Mouse (Mus musculus) small intestine, adult 2 months (tissue): ENCODE data around the gene Vcl. TPM values are rescaled to one million over a fixed set of nuclear protein-coding genes. Genes with fewer than 3 reads are reported as not detected.
A peak's percentile ranks its signal among the peaks of the same experiment; 100 is the strongest.

Experiments
- H3K27ac ChIP-seq: fragments of 200-500 bp; 2 replicates; pipeline ENCODE4 v1.5.1; 2012; ENCODE audit warnings: low read depth, low read length, control low read depth, inconsistent platforms; ENCODE audit not compliant: insufficient read depth
- H3K27me3 ChIP-seq: fragments of 200-500 bp; 2 replicates; pipeline ENCODE4 v1.6.1; 2012; ENCODE audit warnings: mild to moderate bottlenecking, moderate library complexity, low read length, inconsistent platforms; ENCODE audit not compliant: control insufficient read depth, insufficient read depth
- H3K36me3 ChIP-seq: fragments of 200-500 bp; 2 replicates; pipeline ENCODE4 v1.6.1; 2012; ENCODE audit warnings: mild to moderate bottlenecking, low read length, control low read depth, inconsistent platforms; ENCODE audit not compliant: control insufficient read depth, insufficient read depth
- H3K4me1 ChIP-seq: fragments of 200-500 bp; 2 replicates; pipeline ENCODE4 v1.6.1; 2012; ENCODE audit warnings: low read length, inconsistent platforms, mixed read lengths; ENCODE audit not compliant: control insufficient read depth, insufficient read depth, insufficient read length
- H3K4me3 ChIP-seq: fragments of 200-500 bp; 2 replicates; pipeline ENCODE4 v1.5.1; 2012; ENCODE audit warnings: low read depth, mild to moderate bottlenecking, control low read depth, inconsistent platforms, low read length, moderate library complexity
- CTCF ChIP-seq: fragments of 200-500 bp; IDR thresholded peaks from 2 replicates; pipeline ENCODE4 v1.5.1; 2012; ENCODE audit warnings: low read depth, mild to moderate bottlenecking, control low read depth, inconsistent platforms, low read length, moderate library complexity, mixed read lengths; ENCODE audit not compliant: insufficient replicate concordance, insufficient read length; ENCODE audit errors: extremely low read depth
- POLR2A ChIP-seq: fragments of 200-500 bp; IDR thresholded peaks from 2 replicates; pipeline ENCODE4 v1.6.1; 2012; ENCODE audit warnings: low read depth, mild to moderate bottlenecking, control low read depth, inconsistent platforms, low read length, moderate library complexity
- WGBS: fragments of 180-500 bp; shearing (Covaris S2); methylation state at CpG from one replicate; pipeline ENCODE4 v1.1.7; 2018; 5-methylcytosine and 5-hydroxymethylcytosine counted together
- polyA plus RNA-seq: library from polyadenylated mRNA; depleted of rRNA; stranded (reverse); fragments of >200 nt; gene quantifications from 2 replicates; pipeline ENCODE4 v1.2.3, GENCODE M21; 2012; rRNA removed

Vcl gene
- polyA plus RNA-seq: 10.7 and 18.5 TPM in 2 replicates

DNA sequence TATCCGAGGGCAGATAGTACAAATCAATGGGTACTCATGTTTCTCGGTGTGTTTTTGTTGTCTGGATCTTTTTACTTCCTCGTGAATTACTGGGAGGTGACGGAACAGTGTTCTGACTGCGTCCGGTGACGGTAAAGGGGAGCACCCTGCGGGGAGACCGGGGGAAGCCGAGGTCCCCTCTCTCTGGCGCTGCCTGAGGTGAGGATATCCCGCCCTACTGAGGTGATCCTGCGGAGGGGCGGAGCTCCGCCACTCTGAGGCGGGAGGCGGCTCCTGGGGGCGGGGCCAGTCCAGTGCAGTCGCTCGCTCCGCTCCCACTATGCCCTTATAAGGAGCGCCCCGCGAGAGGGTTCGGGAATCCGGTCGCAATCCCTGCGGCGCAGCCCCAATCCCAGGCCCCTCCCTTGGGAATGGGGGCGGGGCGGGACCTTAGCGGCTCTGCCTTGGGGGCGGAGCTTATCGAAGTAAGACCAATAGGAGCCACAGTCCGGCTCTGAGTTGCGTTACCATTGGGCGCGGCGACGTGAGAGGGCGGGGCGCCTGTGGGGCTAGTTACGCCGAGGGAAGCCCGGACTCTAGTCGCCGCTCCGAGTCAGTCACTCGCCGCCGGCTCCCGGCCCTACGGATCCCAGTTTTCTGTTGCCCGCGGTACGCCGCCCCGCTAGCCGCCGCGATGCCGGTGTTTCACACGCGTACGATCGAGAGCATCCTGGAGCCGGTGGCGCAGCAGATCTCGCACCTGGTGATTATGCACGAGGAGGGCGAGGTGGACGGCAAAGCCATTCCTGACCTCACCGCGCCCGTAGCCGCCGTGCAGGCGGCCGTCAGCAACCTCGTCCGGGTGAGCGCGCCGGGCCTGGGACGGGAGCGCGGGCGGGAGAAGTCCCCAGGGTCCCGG is at the start of gene Vcl:
Gene Vcl (plus strand): TSS at position 551 of the 898 bp plus-strand sequence.
- Histone ChIP-seq H3K4me3 (peak within 1 kb of the TSS; percentile 86), H3K36me3 (no peaks in the 10 kb centered on the region), H3K27me3 (no peaks in the 10 kb centered on the region), H3K27ac (peak within 1 kb of the TSS; percentile 93), H3K4me1 (peaks cover 8% of the 10 kb centered on the region; the same call in 1 of the 2 replicates)
- TF ChIP-seq POLR2A (peak; percentile 99), CTCF (no peak)
- WGBS: under 1% methylated on average over 89 of the region's 89 CpGs

GRCm38 (mm10) chr14:20884691-20885090 is 44.5 kb upstream of the Vcl start:
- no peaks in the 10 kb centered on the region for H3K27me3 ChIP-seq
- H3K36me3 ChIP-seq: no peaks in the 10 kb centered on the region
- TF ChIP-seq POLR2A (no peak), CTCF (no peak)
- WGBS: 70% methylated on average over 5 of the region's 5 CpGs
- H3K27ac ChIP-seq: peak overlapping the region; percentile 47
- peaks cover 7% of the 10 kb centered on the region for H3K4me1 ChIP-seq
- no peak overlapping the region for H3K4me3 ChIP-seq

DNA sequence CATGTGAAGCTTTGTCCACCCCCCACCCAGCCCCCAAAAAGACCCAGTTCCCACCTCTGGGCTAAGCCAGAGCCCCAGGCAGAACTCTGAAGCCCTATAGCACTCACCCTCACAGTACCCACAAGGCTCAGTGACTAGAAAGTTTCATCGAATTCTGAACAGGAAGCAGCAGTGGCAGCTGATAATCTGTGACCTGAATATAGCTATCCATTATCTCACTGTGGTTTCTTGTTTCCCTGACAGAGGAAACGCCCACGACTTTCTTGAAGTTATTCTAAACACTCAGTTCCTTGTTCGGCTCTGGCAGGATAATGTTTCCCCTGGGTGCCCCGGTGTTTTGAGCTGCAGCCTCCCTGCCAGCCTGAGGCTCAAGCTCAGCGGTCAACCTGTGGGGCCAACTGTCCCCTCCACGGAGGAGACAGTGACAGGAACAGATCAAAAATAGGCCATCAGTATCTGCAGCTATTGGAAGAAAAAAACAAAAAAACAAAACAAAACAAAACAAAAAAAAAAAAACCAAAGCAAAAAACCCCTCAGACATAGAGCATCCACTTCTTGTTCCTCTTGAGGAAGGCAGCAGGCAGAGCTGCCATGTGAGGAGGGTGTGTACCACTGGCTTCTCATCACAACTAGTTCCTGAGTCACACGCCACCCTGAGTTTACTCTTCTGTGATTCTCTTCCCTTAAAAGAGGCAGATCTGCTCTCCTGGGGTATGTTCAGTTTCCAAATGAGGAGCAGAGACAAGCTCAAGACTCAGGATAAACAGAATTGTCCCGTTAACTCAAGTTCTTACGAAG is 43.9 kb upstream of the Vcl start:
- TF ChIP-seq CTCF (no peak), POLR2A (no peak)
- WGBS: 24% methylated on average over 10 of the region's 10 CpGs
- no peaks in the 10 kb centered on the region for H3K27me3 ChIP-seq
- H3K4me3 ChIP-seq: peak overlapping the region; percentile 40; the same call in 1 of the 2 replicates
- H3K27ac ChIP-seq: peak overlapping the region; percentile 59
- H3K36me3 ChIP-seq: no peaks in the 10 kb centered on the region
- peaks cover 7% of the 10 kb centered on the region for H3K4me1 ChIP-seq

GRCm38 (mm10) chr14:20886266-20886665 is 42.9 kb upstream of the Vcl start:
- Histone ChIP-seq H3K4me1 (peaks cover 7% of the 10 kb centered on the region), H3K4me3 (no peak overlapping the region), H3K27ac (peak overlapping the region; percentile 59; the same call in 1 of the 2 replicates), H3K27me3 (no peaks in the 10 kb centered on the region), H3K36me3 (no peaks in the 10 kb centered on the region)
- TF ChIP-seq CTCF: peak; percentile 22; the same call in 1 of the 2 replicates
- no peak for TF ChIP-seq POLR2A
- WGBS: 67% methylated on average over 4 of the region's 4 CpGs

DNA sequence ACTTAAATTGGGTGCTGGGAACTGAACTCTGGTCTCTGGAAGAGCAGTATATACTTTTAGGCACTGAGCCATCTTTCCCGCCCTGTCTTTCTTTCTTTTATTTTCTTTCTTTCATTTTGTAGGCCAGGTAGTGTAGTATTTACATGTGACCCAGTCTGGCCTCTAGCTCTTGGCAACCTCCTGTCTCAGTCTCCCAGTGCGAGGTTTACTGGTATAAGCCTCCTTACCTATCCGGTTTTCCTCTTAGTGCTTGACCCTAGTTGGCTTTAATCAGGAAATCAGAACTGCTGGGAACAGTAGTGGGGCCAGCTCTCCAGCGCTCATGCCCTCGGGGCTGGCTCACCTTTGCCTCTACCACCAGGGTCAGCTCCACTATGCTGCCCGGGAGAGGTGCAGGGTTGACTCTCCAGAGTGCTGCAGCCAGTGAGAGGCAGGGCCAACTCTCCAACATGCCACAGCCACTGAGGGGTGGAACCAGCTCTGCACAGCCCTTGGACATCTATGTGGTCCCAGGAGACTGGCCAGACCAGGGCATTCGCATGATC is 41.6 kb upstream of the Vcl start:
- Histone ChIP-seq H3K4me1 (peaks cover 7% of the 10 kb centered on the region), H3K27me3 (no peaks in the 10 kb centered on the region), H3K36me3 (no peaks in the 10 kb centered on the region), H3K27ac (no peak overlapping the region), H3K4me3 (no peak overlapping the region)
- WGBS: 82% methylated on average over 7 of the region's 7 CpGs
- TF ChIP-seq CTCF (no peak), POLR2A (no peak)

GRCm38 (mm10) chr14:20891941-20892402 is 37.2 kb upstream of the Vcl start:
- no peak for TF ChIP-seq POLR2A
- TF ChIP-seq CTCF: no peak
- 39% methylated on average over 9 of the region's 9 CpGs for WGBS
- H3K27me3 ChIP-seq: no peaks in the 10 kb centered on the region

GRCm38 (mm10) chr14:20893815-20894214 is 35.4 kb upstream of the Vcl start:
- H3K36me3 ChIP-seq: no peaks in the 10 kb centered on the region
- no peak overlapping the region for H3K4me3 ChIP-seq
- peak overlapping the region; percentile 59; the same call in 1 of the 2 replicates for H3K27ac ChIP-seq
- H3K27me3 ChIP-seq: no peaks in the 10 kb centered on the region
- TF ChIP-seq POLR2A: no peak
- TF ChIP-seq CTCF: no peak
- 64% methylated on average over 4 of the region's 4 CpGs for WGBS
- no peaks in the 10 kb centered on the region for H3K4me1 ChIP-seq

More at GRCm38 (mm10) chr14:20891941-20892402, 37.2 kb upstream of the Vcl start:
- no peaks in the 10 kb centered on the region; the same call in 1 of the 2 replicates for H3K4me1 ChIP-seq
- H3K27ac ChIP-seq: peak overlapping the region; percentile 43; the same call in 1 of the 2 replicates
- H3K36me3 ChIP-seq: no peaks in the 10 kb centered on the region
- H3K4me3 ChIP-seq: no peak overlapping the region
